Mouse (Mus musculus): ENCODE measurements around the gene Prkcg.

The Prkcg gene

DNA sequence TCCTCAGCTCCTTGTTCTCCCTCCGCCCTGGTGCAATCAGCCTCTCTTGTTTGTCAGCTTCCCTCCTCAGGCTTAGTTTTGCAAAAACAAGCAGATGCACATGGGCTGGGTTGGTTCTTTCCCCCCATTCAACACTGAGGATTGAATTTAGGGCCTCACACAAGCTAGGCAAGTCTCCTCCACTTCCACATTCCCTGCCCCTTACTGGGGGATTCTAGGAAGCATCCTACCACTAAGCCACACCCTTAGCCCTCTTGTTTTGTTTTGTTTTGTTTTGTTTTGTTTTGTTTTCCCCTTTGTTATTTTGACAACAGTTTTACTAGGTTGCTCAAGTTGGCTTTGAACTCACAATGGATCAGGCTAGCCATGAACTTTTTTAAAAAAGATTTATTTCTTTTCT lies 71.7 kb downstream of the Prkcg start:
- DNase-seq (ENCODE audit: low read depth, low spot score): no peak

DNA sequence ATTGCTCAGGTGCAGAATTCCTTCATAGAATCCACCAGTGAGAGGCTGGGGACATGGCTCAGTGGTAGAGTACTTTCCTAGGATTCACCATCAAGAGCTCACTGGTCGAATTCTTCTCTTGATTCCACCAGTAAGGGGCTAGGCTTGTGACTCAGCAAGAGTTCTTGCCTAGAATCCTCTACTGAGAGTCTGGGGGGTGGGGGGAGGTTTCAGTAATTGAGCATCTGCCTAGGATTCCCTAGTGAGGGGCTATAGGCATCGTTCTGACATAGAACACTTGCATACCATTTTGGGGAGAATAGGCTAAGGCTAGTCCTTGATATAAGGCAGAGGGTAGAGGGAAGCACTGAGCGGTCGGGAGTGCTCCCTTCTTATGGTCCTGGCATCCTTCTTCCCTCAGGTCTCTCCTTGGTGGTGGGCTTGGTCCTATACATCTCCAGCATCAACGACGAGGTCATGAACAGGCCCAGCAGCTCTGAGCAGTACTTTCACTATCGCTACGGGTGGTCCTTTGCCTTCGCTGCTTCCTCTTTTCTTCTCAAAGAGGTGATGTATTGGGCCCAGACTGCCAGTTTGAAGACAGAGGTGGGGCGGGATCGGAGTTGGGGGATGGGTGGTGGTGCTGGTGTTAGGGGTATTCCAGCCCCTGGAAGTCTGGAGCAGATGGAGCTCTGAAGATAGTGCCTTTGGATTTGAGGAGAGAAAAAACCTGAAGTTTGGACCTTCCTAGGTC lies 76.7 kb downstream of the Prkcg start:
- DNase-seq (ENCODE audit: low read depth, low spot score): no peak

DNA sequence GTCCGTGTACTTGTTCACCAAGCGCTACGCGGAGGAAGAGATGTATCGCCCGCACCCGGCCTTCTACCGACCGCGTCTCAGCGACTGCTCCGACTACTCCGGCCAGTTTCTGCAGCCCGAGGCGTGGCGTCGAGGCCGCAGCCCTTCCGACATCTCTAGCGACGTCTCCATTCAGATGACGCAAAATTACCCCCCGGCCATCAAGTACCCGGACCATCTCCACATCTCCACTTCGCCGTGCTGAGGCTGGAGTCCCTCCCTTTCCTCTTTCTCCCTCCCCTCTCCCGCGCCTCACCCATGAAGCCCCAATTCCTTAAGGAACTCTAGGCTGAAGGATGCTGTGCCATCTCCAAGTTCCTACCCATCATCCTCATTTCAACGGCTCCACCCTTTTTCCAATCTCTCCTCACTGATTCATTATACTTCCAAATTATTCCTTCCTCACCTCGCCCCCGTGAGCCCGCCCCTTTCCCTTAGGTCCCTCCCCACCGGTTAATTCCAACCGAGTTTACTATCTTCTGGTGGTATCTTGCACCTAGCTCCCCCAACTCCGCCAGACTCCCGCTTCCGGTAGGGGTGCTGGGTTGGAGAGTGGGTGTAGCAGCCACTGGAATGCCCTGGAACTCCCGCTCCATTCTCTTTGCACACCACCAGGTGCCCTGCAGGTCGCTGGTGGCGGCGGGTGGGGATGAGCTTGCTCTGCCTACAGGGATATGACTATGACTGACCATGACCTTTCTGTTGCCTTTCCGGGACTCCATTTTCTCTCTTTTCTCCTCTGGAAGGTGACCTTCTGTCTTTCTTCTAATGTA lies 77.9 kb downstream of the Prkcg start:
- no peak for DNase-seq (ENCODE audit: low read depth, low spot score)

DNA sequence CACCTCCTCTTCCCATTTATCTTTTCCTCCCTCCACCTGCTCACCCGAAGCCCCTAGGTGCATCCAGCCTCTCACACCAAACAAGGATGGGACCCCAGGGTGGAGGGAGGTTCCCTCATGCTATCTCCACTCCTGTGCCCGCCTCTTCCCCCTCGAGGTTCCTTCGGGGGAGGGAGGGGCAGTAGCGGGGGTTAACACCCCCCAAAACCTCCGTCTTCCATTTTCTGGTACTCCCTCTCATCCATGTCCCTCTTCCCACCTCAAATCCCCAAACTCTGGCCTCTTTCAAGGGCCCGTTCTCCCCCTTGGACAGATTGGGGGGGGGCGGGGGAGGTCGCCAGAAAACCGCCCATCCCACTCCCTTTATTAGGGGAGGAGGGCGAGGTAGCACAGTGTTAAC lies 78.6 kb downstream of the Prkcg start:
- no peak for DNase-seq (ENCODE audit: low read depth, low spot score)

DNA sequence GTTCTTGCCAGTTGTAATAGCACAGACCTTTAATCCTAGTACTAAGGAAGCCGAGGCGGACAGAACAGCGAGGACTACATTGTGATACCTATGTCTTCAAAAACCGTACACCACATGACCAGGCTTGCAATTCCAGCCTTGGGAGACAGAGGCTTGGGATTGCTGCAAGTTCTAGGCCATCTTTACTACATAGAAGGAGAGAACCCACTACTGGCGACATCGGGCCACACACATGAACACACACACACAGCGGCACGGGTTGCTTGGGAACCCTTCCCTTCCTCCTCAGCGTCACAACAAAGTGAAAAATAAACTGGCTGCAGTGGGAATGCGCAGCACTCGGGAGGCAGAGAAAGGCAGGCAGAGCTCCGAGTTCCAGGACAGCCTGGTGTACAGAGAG lies 79.3 kb downstream of the Prkcg start:
- no peak for DNase-seq (ENCODE audit: low read depth, low spot score)

DNA sequence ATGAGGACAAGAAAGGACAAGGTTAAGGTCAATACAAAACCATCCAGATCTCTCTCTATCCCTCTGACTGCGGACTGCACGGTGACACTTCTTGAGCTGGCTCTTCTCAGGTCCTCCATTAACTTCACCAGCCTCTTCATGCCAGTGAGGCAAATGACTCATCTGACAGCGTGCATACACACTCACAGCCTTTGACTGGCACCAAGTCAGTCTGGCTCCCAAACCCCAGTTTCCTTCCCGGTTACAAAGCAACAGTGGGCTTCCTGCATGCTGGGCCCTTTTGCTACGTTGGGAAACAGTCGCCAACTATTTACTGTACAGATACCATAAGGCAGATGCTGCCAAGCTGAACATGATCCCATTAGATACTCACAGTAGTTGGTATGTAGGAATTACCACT lies 80.2 kb downstream of the Prkcg start:
- no peak for DNase-seq (ENCODE audit: low read depth, low spot score)

DNA sequence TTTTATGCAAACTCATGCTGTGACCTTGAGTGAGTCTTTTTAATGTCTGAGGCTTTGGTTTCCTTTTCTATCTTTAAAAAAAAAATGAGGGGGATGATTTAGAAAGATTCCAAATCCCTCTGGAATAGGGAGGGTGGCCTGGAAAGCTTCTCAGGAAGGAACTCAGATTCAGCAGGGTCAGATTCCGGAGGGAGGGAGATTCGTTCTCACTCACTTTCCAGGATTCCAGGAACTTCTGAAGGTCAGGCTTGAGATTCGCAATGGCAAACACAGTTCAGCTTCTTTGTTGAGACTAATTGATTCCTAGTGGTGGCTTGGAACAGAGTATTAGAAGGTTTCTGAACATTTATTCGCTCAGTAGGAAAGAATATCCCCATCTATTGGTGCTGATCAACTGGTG lies 81.4 kb downstream of the Prkcg start:
- DNase-seq (ENCODE audit: low read depth, low spot score): no peak

DNA sequence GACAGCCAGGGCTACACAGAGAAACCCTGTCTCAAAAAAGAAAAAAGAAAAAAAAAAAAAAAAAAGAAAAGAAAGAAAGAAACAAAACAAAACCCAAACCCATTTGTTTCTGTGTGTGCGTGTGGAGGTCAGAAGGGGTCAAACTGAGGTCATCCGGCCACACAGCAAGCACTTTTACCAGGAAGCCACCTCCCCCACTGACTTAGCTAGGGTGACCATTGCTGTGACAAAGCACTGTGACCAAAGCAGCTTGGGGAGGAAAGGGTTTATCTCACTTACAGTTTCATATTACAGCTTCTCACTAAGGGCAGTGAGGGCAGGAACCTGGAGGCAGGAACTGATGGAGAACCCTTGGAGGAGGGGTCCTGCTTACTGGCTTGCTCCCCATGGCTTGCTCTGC lies 83.4 kb downstream of the Prkcg start:
- no peak for DNase-seq (ENCODE audit: low read depth, low spot score)

DNA sequence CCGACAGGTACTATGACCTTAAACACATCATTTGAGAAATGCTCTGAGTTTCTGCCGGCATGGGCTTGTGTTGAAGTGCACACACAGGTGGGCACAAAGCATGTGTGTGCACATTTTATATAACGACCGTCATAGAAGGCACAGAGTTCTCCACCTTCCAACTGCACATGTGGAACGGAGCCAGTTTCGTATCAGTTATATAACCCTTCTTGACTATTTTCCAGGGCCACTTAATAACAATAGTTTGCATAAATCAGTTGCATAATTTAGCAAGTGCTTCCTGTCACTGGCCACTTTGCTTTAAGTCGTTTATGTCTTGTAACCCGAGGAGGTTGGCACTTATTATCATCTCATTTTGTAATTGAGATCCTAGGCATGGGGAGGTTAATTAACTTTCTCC lies 84.8 kb downstream of the Prkcg start:
- no peak for DNase-seq (ENCODE audit: low read depth, low spot score)

DNA sequence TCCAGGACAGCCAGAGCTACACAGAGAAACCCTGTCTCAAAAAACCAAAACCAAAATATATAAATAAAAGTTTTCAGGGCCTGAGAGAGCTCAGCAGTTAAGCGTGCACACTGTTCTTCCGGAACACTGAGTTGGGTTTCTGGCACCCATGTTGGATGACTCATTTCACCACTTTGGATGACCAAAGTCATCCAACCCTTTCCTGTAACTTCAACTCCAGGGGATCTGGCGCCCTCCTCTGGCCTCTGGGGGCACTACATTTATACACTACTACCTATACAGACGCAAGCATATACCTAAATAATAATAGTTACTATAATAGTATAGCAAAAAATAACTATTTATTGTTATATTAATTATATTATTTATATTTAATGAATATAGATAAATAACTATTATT lies 87.9 kb downstream of the Prkcg start:
- no peak for DNase-seq (ENCODE audit: low read depth, low spot score)

Measured in c-Kit-negative CD71-positive TER-119-positive erythroid progenitor cells, embryonic 14.5 days (primary cell).